Mouse (Mus musculus) monocyte, adult 2 months (primary cell): ENCODE data around the gene Mrps15.
"Not testable (repeated sequence)": the region's sequence is repeated elsewhere in the genome, so short reads cannot be mapped to it uniquely, and the experiment has no call there.

ENCODE experiments used
- DNase-seq, 2 experiments: peaks; one replicate each; pipeline ENCODE4 v3.0.0; 2022; ENCODE audit warnings: low spot score in 2 of 2, low read depth in 1 of 2

Mrps15 gene

GRCm38 (mm10) chr4:126068842-126069241 lies 22.1 kb downstream of the Mrps15 start:
- no peak for DNase-seq

- DNase-seq: no peak
Observed at GRCm38 (mm10) chr4:126077833-126078232, 31.1 kb downstream of the Mrps15 start.

GRCm38 (mm10) chr4:126079266-126079665 lies 32.5 kb downstream of the Mrps15 start:
- DNase-seq: no peak

GRCm38 (mm10) chr4:126081601-126082000 lies 34.9 kb downstream of the Mrps15 start:
- DNase-seq: no peak

GRCm38 (mm10) chr4:126083021-126083420 lies 36.3 kb downstream of the Mrps15 start:
- DNase-seq: no peak

DNA sequence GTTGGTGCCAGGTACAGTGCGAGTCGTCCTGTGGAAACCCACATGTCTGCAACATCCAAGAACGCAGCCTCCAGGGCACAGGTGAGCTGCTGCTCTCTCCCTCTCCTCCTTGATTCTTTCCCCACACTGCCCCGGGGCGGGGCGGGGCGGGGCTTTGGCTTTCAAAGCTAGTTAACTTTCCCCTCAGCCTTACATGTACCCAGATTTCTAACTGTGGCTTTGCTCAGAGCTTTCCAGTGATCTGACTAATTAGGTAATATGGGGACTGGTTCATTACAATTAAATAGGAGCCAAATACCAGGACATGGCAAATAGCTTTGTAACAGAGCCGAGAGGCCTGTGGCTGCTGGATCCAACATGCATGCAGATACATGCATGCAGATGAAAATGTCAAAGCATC lies 37.7 kb downstream of the Mrps15 start:
- no peak for DNase-seq

GRCm38 (mm10) chr4:126085996-126086576 lies 39.4 kb downstream of the Mrps15 start:
- DNase-seq: peak; percentile 61 to 75

DNA sequence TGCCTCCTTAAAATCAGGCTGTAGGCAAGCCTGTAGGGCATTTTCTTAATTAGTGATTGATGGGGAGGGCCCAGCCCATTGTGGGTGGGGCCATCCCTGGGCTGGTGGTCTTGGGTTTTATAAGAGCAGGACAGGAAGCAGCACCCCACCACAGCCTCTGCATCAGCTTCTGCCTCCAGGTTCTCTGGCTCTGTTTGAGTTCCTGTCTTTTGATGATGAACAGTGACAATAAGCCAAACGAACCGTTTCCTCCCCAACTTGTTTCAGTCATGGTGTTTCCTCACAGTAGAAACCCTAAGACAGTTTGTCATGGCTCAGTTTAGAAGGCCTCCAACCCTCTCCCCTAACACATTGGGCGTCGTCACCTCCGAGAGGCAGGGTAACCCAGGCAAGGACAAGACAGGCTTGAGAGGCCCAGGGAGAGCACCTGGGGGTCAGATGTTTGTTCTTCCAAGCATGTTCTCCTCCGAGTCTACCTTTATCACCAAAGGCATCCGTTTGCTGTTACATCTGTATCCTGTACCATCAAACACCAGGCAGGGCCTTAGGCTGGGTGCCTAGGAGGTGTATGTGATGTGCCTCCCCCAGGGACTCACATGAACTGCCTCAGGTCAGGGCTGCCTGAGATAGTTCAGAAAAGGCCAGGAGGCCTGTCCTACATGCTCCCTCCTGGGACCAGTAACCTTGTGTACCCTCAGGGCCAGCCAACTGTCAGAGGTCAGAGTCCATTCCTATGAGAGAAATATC lies 43.5 kb downstream of the Mrps15 start:
- DNase-seq: no peak

- no peak for DNase-seq
Observed at GRCm38 (mm10) chr4:126090848-126091124, 44.1 kb downstream of the Mrps15 start.

DNA sequence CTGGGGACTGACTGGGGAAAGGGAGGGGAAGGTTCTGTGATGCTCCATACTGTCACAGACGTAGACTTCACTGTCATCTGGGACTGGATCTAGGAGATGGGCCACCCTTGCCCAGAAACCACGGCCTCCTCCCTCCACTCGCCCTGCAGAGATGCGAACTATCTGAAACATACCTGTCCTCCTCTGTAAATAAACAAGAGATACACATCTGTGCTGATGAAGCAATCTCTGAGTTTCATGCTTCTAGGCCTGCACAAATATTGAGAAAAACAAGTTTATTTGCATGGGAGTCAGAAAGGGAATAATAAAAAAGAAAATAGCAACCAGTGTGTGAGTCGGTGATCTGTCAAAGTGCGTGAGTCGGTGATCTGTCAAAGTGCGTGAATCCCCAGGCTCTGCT lies 45.1 kb downstream of the Mrps15 start:
- no peak for DNase-seq

GRCm38 (mm10) chr4:126095622-126096430 lies 49.1 kb downstream of the Mrps15 start:
- not testable (repeated sequence) for DNase-seq

GRCm38 (mm10) chr4:126096464-126097111 lies 49.9 kb downstream of the Mrps15 start, which contains the start of gene Lsm10:
TSS of gene Lsm10 (plus strand) at chr4:126096623.
- DNase-seq: peak; percentile 83 to 89

GRCm38 (mm10) chr4:126097711-126098253 lies 51.1 kb downstream of the Mrps15 start:
- no peak for DNase-seq

- DNase-seq: no peak
Observed at GRCm38 (mm10) chr4:126099365-126099764, 52.6 kb downstream of the Mrps15 start.

DNA sequence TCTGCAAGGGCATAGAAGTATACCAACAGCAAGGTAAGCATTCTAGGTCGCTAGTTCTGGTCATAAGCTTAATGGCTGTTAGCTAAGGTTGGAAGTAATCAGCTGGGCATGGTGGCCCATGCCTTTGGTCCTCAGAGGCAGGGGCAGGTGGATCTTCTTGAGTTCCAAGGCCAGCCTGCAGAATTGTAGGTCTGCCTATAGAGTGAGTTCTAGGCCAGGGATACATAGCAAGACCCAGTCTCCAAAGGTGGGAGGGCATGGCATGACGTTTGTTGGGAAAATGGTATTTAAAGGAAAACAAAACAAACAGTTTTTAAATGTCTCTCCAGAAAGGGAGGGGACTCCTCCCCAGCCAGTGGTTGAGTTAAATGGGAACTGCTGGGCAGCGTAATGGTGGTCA lies 54.0 kb downstream of the Mrps15 start:
- DNase-seq: no peak

- peak; percentile 47 to 64 for DNase-seq
Observed at GRCm38 (mm10) chr4:126102061-126102841, 55.5 kb downstream of the Mrps15 start.

GRCm38 (mm10) chr4:126103057-126103581 lies 56.4 kb downstream of the Mrps15 start:
- peak; percentile 88 to 95 for DNase-seq

DNA sequence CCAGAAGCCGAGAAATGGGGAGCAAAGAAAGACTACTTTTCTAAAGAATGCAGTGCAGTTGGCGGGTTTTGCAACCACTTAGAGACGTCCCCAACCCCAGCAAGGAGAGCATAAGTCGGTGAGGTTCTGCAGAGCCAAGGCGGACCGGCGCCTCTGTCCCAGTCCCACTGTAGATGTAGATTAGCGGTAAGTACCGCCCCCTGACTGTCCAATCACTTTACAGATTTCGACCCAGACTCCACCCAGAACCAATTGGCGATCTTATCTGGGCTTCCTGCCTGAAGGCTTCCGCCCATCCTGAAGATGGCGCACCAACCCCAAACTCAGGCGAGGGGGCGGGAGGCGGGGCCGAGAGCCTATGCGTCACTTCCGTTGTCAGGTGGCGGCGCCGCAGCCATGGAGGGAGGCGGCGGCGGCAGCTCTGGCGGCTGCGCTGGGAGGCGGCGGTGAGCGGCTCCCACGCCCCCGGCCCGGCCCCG lies 56.9 kb downstream of the Mrps15 start, which contains the start of gene Stk40:
Gene Stk40 (plus strand): TSS at position 368 of the 479 bp plus-strand sequence.
- peak; percentile 89 to 93 for DNase-seq

GRCm38 (mm10) chr4:126104261-126105075 lies 57.7 kb downstream of the Mrps15 start:
- DNase-seq: peak in 1 of 2 experiments; percentile 22
